Mouse (Mus musculus) E14TG2a.4 (cell line): ENCODE data around the gene Adra2c.

Experiments used
- CTCF ChIP-seq: conservative IDR thresholded peaks from 2 replicates; pipeline ENCODE4 v1.5.1; 2014; ENCODE audit warnings: low read length
- NANOG ChIP-seq: IDR thresholded peaks from 2 replicates; pipeline ENCODE4 v1.6.1; 2014; ENCODE audit warnings: borderline replicate concordance, low read length, mixed read lengths
- POU5F1 ChIP-seq: IDR thresholded peaks from 2 replicates; pipeline ENCODE4 v1.6.1; 2014; ENCODE audit warnings: low read length, borderline replicate concordance

- TF ChIP-seq CTCF, result no peak
- no peak for TF ChIP-seq POU5F1
- TF ChIP-seq NANOG, result no peak
These were observed 36.6 kb upstream of the Adra2c start for GRCm38 (mm10) chr5:35241556-35241955.
